Mouse (Mus musculus) embryonic fibroblast, embryonic 13.5 days (primary cell): ENCODE data around the gene Phospho1. TPM values are rescaled to one million over a fixed set of nuclear protein-coding genes. Genes with fewer than 3 reads are reported as not detected.

ENCODE experiments used
- H3K27ac ChIP-seq: 2 replicates; pipeline ENCODE4 v1.5.1; 2012; ENCODE audit warnings: low read length, control low read depth, inconsistent platforms; ENCODE audit not compliant: insufficient read depth
- H3K4me1 ChIP-seq: 2 replicates; pipeline ENCODE4 v1.6.1; 2011; ENCODE audit warnings: low read length; ENCODE audit not compliant: control insufficient read depth, insufficient read depth
- H3K4me3 ChIP-seq: 2 replicates; pipeline ENCODE4 v1.5.1; 2011; ENCODE audit warnings: mild to moderate bottlenecking, control low read depth, low read length; ENCODE audit not compliant: insufficient read depth
- CTCF ChIP-seq: IDR thresholded peaks from 2 replicates; pipeline ENCODE4 v1.5.1; 2011; ENCODE audit warnings: mild to moderate bottlenecking, control low read depth, low read length, moderate library complexity, borderline replicate concordance; ENCODE audit not compliant: insufficient read depth
- POLR2A ChIP-seq: IDR thresholded peaks from 2 replicates; pipeline ENCODE4 v1.6.1; 2011; ENCODE audit warnings: low read depth, mild to moderate bottlenecking, control low read depth, low read length, moderate library complexity
- polyA plus RNA-seq: library from polyadenylated mRNA; stranded (reverse); fragments of >200 nt; gene quantifications from 2 replicates; pipeline ENCODE4 v1.2.4, GENCODE M21; 2011; ENCODE audit warnings: low read depth; ENCODE audit not compliant: missing spikeins, insufficient read length

Gene Phospho1
- polyA plus RNA-seq, 1 experiment: 5.5 TPM

DNA sequence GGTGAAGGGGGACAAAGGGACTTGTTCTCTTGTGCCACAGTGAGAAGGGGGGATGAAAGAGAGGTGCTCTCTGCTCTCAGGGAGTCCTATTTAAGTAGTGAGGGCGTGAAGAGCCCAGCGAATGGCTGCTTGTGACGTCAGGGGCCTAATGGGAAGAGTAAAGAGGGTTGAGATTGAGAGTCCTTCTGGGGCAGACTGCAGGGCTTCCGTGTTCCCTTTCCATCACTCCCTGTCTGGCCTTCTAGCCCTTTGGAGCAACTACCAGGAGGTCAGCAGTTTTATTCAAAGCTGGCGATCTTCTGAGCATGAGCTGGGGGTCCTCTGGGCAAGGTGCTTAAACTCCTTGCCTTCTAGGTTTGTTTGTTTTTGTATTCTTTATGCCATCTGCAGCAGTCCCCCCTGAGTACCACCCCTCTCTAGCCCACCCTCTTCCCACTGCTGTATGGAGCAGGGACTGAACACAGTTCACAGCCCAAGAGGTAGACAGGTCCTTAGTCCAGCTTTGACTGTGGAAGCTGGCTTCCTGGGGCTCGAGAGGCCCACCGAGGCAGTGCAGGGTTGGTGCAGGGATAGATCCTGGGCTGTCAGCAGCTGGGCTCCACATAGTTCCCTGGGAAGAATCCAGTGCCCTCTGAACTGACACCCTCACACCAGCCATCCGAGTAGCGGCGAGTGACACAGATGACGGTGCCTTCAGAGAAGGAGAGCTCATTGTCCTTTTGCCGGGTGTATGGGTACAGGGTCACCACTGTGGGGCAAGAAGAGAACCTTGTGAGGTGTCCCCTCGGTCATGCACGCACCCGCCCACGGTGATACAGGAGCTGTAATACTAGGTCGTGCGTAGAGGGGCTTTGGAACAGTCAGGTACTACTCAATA is 8.1 kb downstream of the Phospho1 start:
- H3K4me3 ChIP-seq: no peak overlapping the region
- TF ChIP-seq POLR2A (no peak), CTCF (no peak)
- no peak overlapping the region for H3K27ac ChIP-seq
- H3K4me1 ChIP-seq: 0 out of 2 replicates have a peak, but pooled peaks cover 1% of the 10 kb centered on the region

DNA sequence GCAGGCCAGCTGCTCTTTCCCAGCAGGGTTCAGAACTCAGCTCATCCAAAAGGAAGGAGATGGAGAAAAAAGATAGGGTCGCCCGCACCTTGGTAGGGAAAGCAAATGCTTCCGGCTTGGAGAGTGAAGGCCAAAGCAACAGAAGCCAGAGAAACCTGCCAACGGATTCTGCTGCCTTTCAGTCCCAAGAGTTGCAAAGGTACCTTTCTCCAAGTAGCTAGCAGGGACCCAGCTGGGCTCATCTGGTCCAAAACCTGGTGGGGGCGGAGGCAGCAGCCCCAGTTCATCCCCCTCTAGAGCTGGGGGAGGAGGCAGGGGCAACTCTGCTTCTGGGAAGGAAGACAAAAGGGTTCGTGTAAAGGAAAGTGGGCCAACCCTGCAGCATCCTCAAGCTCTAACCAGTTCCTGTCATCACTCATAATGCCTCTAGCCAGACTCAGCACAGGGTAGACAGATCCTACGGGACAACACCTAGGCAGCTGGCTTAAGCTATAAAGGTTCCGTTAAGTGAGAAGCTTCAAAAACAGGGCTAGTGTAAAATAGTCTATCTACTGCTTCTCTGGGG is 8.8 kb downstream of the Phospho1 start:
- TF ChIP-seq CTCF (no peak), POLR2A (no peak)
- Histone ChIP-seq H3K4me1 (0 out of 2 replicates have a peak, but pooled peaks cover 4% of the 10 kb centered on the region), H3K27ac (no peak overlapping the region), H3K4me3 (no peak overlapping the region)

GRCm38 (mm10) chr11:95833631-95834142 is 9.4 kb downstream of the Phospho1 start:
- H3K4me1 ChIP-seq: 0 out of 2 replicates have a peak, but pooled peaks cover 4% of the 10 kb centered on the region
- H3K4me3 ChIP-seq: no peak overlapping the region
- no peak for TF ChIP-seq POLR2A
- no peak for TF ChIP-seq CTCF
- no peak overlapping the region for H3K27ac ChIP-seq

DNA sequence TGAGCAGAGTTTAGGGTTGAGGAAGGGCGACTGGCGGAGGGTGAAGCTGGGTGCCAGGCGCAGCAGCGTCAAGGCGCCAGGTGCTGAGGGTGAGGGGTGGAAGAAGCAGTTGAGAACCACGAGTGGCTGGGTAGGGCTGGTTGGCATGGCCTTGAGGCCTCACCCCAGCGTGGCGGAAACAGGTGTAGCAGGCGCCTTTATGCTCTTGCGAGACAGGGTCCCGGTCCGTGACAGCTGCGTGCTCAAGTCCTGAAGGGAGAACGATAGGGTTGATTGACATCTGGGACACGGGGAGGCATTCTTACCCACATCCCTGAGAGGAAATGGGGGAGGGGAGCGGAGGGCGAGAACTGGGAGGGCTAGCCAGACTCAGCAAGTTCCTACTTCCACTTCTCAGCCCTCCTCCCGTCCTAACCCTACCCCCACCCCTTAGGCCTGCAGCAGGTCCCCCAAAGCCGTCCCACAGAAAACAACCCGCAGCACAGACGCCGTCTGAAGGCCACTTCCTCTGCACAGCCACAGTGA is 9.9 kb downstream of the Phospho1 start:
- TF ChIP-seq CTCF (no peak), POLR2A (no peak)
- no peak overlapping the region for H3K27ac ChIP-seq
- H3K4me1 ChIP-seq: 0 out of 2 replicates have a peak, but pooled peaks cover 4% of the 10 kb centered on the region
- H3K4me3 ChIP-seq: no peak overlapping the region

DNA sequence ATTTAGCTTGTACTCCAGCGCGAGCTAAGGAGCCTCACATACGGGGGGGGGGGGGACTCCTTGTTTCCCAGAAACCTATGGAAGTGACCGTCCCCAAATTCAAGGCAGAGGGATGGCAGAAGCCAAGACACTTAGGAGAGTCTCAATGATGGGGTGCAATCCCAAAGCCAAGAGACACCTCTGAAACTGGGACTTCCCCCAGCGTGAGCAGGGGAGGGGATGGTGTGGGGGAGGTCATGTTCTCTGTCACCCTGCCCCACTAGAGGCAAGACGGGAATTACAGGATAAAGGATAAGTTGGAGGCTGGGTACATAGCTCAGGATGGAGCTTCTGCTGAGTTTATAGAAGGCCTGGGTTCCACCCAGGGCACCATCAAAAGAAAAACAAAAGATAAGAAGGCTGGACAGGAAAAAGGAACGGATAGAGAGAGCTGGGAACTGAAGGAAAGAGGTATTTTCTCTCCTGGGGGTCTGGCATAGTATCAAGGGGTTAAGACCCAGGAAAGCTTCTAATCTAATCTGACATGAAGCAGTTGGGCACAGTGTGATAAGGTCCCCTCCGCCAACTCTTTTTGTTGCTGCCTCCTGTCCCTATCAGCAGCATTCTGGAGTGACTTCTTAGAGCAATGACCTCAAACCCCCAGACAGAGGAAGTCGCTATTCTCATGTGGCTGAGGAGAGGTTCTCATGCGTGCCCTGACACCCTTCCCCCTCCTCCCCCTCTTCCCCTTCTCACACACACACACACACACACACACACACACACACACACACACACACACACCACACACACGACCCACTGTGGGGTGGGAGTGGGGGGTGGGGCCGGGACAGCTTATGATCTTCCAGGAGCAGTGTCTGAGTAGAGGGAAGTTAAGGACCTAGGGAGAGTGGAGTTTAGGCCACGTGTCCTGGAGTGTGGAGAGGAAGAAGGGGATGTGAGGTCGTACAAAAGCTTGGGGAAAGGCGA is 10.7 kb downstream of the Phospho1 start:
- Histone ChIP-seq H3K4me3 (no peak overlapping the region), H3K27ac (no peak overlapping the region), H3K4me1 (0 out of 2 replicates have a peak, but pooled peaks cover 4% of the 10 kb centered on the region)
- TF ChIP-seq CTCF: no peak
- no peak for TF ChIP-seq POLR2A

DNA sequence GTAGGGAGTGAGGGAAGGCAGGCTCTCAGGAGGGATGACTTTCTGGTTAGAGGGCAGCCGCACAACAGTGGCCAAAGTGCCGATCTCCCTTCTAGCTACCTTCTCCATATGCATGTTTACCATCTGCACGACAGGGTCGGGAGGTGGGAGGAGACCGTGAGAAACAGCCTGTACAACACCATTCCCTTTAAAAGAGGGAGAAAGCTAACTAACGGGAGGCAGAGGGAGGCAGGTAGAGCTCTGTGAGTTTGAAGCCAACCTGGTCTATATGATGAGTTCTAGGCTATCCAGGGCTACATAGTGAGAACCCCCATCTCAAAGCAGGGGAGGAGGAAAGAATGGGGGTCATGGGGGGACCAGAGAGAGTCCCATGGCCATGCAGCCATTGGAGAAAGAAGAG is 11.5 kb downstream of the Phospho1 start:
- no peak for TF ChIP-seq POLR2A
- TF ChIP-seq CTCF: no peak
- Histone ChIP-seq H3K27ac (no peak overlapping the region), H3K4me3 (no peak overlapping the region), H3K4me1 (0 out of 2 replicates have a peak, but pooled peaks cover 4% of the 10 kb centered on the region)

DNA sequence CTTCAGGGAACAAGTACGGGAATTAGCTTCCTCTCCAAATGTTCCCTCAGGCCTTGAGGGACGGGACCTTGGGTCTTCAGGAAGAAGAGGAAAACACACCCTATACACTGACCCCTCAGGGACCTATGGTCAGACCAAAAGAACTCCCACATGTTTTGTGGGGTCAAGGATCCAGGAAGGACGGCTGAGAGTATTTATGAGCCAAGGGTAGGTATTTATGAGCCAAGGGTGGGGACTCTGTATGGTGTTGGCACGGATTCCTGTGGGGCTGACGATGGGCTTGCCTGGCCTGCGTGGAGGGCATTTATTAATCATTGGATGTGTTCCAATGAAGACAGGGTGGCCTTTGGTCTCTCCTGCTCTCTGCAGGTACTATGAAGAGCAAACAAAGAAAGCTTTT is 12.1 kb downstream of the Phospho1 start:
- no peak overlapping the region for H3K4me3 ChIP-seq
- no peak overlapping the region for H3K27ac ChIP-seq
- 0 out of 2 replicates have a peak, but pooled peaks cover 4% of the 10 kb centered on the region for H3K4me1 ChIP-seq
- TF ChIP-seq CTCF (no peak), POLR2A (no peak)

- Histone ChIP-seq H3K4me3 (no peak within 1 kb of the TSS), H3K27ac (no peak within 1 kb of the TSS), H3K4me1 (0 out of 2 replicates have a peak, but pooled peaks cover 4% of the 10 kb centered on the region)
- TF ChIP-seq CTCF (no peak), POLR2A (no peak)
Measured at GRCm38 (mm10) chr11:95837059-95837458, 12.8 kb downstream of the Phospho1 start, which contains the start of gene Gngt2. Gngt2 (plus strand) TSS chr11:95837216.

- no peak overlapping the region for H3K27ac ChIP-seq
- TF ChIP-seq POLR2A (no peak), CTCF (no peak)
- H3K4me1 ChIP-seq: 0 out of 2 replicates have a peak, but pooled peaks cover 4% of the 10 kb centered on the region
- no peak overlapping the region for H3K4me3 ChIP-seq
Measured at GRCm38 (mm10) chr11:95838598-95838997, 14.3 kb downstream of the Phospho1 start.
